Mouse (Mus musculus) ES-E14 (cell line): ENCODE results near the gene Kcnh3.
"Not testable (repeated sequence)": the region's sequence is repeated elsewhere in the genome, so short reads cannot be mapped to it uniquely, and the experiment has no call there.

Experiments
- HCFC1 ChIP-seq: IDR thresholded peaks from 2 replicates; pipeline ENCODE4 v1.6.1; 2012; ENCODE audit warnings: low read length, inconsistent platforms, borderline replicate concordance; ENCODE audit not compliant: insufficient read depth
- MAFK ChIP-seq: IDR thresholded peaks from 2 replicates; pipeline ENCODE4 v1.6.1; 2014; ENCODE audit warnings: mild to moderate bottlenecking, low read depth, low read length, inconsistent platforms; ENCODE audit not compliant: insufficient read depth
- ZC3H11A ChIP-seq: IDR thresholded peaks from 2 replicates; pipeline ENCODE4 v1.6.1; 2012; ENCODE audit warnings: low read depth, mild to moderate bottlenecking, inconsistent platforms, low read length, borderline replicate concordance
- ZNF384 ChIP-seq: IDR thresholded peaks from 2 replicates; pipeline ENCODE4 v1.6.1; 2012; ENCODE audit warnings: low read depth, low read length, inconsistent platforms

DNA sequence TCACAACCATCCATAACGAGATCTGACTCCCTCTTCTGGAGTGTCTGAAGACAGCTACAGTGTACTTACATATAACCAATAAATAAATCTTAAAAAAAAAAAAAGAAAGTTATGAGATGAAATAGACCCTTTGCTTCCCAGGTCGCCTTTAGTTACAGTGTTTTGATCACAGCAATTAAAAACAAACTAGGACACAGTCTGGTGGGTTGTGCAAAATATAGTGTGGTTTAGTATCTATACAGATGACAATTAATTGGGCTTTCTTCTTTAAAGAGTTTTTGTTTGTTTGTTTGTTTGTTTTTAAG lies 28.5 kb downstream of the Kcnh3 start:
- TF ChIP-seq MAFK, HCFC1, ZC3H11A, ZNF384: not testable (repeated sequence)
